Mouse (Mus musculus) inflammation-experienced regulatory T-cells, adult 6 months (primary cell): Measurements from ENCODE around the gene Gdpd4. TPM values are rescaled to one million over a fixed set of nuclear protein-coding genes. Genes with fewer than 3 reads are reported as not detected.

ENCODE experiments used
- ATAC-seq: one replicate; pipeline ENCODE4 v1.8.0; 2017
- polyA plus RNA-seq, 3 experiments: library from polyadenylated mRNA; unstranded; fragments of 100-300 nt; shearing (Covaris generic); gene quantifications; one replicate each; pipeline ENCODE4 v1.2.1; 2017

The Gdpd4 gene
- polyA plus RNA-seq, 3 experiments from 2014 or later = not detected

- ATAC-seq = no peak
Observed at GRCm38 (mm10) chr7:98086346-98086745, 166.6 kb downstream of the Gdpd4 start.

GRCm38 (mm10) chr7:98095852-98096251 is 176.1 kb downstream of the Gdpd4 start:
- ATAC-seq = no peak

GRCm38 (mm10) chr7:98097557-98097956 is 177.8 kb downstream of the Gdpd4 start:
- ATAC-seq = no peak

Other genes with a start within 250 kb of the Gdpd4 start
- gene Clns1a, start 223.3 kb upstream of the Gdpd4 start, polyA plus RNA-seq = 10 to 100 TPM; 86.2 to 95.6 (median 88.7) TPM
- 1 to 10 TPM in 2 of 3 experiments, under 1 TPM in 1; 0.48 to 1.3 (median 1.1) TPM for gene Aqp11, start 181.7 kb upstream of the Gdpd4 start, polyA plus RNA-seq
- gene Pak1, start 131.4 kb upstream of the Gdpd4 start, polyA plus RNA-seq = 1 to 10 TPM; 1.7 to 4.1 (median 2.2) TPM
- 1 to 10 TPM; 1.4 to 2.1 (median 1.7) TPM for gene Myo7a, start 199.6 kb downstream of the Gdpd4 start, polyA plus RNA-seq
- not detected for gene Omp, start 225.5 kb downstream of the Gdpd4 start, polyA plus RNA-seq